Mouse (Mus musculus): ENCODE measurements at regions not wholly inside any gene's neighbourhood (a gene's known extent, or its start where the extent isn't known, plus 50 kb on each side); places are given as distances from the start of the nearest gene placed in this dataset.

GRCm38 (mm10) chr1:88575917-88576669, 66.2 kb upstream of the Glrp1 start:
- TF ChIP-seq MYOD1 (IDR thresholded peaks at IDR 0.05; ENCODE audit: control insufficient read depth in 1 of 3, insufficient read length in 2 of 3, low read depth in 2 of 3) = no peak
- TF ChIP-seq POLR2AphosphoS2 (IDR thresholded peaks at IDR 0.05; ENCODE audit: insufficient read length, low read depth) = no peak
- TF ChIP-seq E2F4 (IDR thresholded peaks at IDR 0.05; ENCODE audit: insufficient read depth) = no peak
- no peak for TF ChIP-seq MAX (IDR thresholded peaks at IDR 0.05; ENCODE audit: low read depth)
- TF ChIP-seq POLR2A (IDR thresholded peaks at IDR 0.05; ENCODE audit: insufficient read length, low read depth) = no peak
- no peak for TF ChIP-seq REST (IDR thresholded peaks at IDR 0.05; ENCODE audit: insufficient read depth, insufficient read length)
- no peak for TF ChIP-seq CEBPB (IDR thresholded peaks at IDR 0.05; ENCODE audit: insufficient read depth, poor library complexity, severe bottlenecking)
- TF ChIP-seq MYOG (IDR thresholded peaks at IDR 0.05; ENCODE audit: control insufficient read depth in 1 of 3, insufficient read depth in 1 of 3, insufficient read length in 2 of 3, low read depth in 2 of 3) = no peak
